Mouse (Mus musculus) heart, adult 2 months (tissue): ENCODE measurements around the gene Lrrn1. TPM values are rescaled to one million over a fixed set of nuclear protein-coding genes. Genes with fewer than 3 reads are reported as not detected.

ENCODE experiments used
- DNase-seq, 2 experiments: peaks; one replicate each; pipeline ENCODE4 v3.0.0; 2021
- H3K27ac ChIP-seq: fragments of 200-600 bp; 2 replicates; pipeline ENCODE4 v1.8.1; 2022
- H3K27me3 ChIP-seq: fragments of 200-500 bp; 2 replicates; pipeline ENCODE4 v1.6.1; 2012; ENCODE audit warnings: mild to moderate bottlenecking, low read length, inconsistent platforms, mixed read lengths; ENCODE audit not compliant: control insufficient read depth, insufficient read depth
- H3K36me3 ChIP-seq: fragments of 200-500 bp; 2 replicates; pipeline ENCODE4 v1.6.1; 2012; ENCODE audit warnings: low read length, inconsistent platforms; ENCODE audit not compliant: control insufficient read depth, insufficient read depth
- H3K4me1 ChIP-seq: fragments of 200-500 bp; 2 replicates; pipeline ENCODE4 v1.6.1; 2011; ENCODE audit warnings: low read length; ENCODE audit not compliant: control insufficient read depth, insufficient read depth
- H3K4me3 ChIP-seq: fragments of 200-600 bp; 2 replicates; pipeline ENCODE4 v1.8.1; 2022
- H3K79me2 ChIP-seq: fragments of 200-500 bp; replicated peaks from 2 replicates; pipeline ENCODE4 v1.6.1; 2012; ENCODE audit warnings: mild to moderate bottlenecking, inconsistent platforms, low read length, moderate library complexity, mixed read lengths; ENCODE audit not compliant: control insufficient read depth, insufficient read depth
- H3K9ac ChIP-seq: fragments of 200-500 bp; 2 replicates; pipeline ENCODE4 v1.6.1; 2012; ENCODE audit warnings: low read depth, mild to moderate bottlenecking, control low read depth, inconsistent platforms, low read length, mixed read lengths
- CTCF ChIP-seq: fragments of 200-600 bp; IDR thresholded peaks from 2 replicates; pipeline ENCODE4 v1.8.1; 2022; ENCODE audit warnings: antibody characterized with exemption, mild to moderate bottlenecking, moderate library complexity
- EP300 ChIP-seq: fragments of 200-500 bp; IDR thresholded peaks from 2 replicates; pipeline ENCODE4 v1.6.1; 2011; ENCODE audit warnings: low read depth, low read length, control low read depth; ENCODE audit not compliant: insufficient read depth
- POLR2A ChIP-seq: fragments of 200-500 bp; IDR thresholded peaks from 2 replicates; pipeline ENCODE4 v1.6.1; 2011; ENCODE audit warnings: mild to moderate bottlenecking, low read depth, low read length, control low read depth; ENCODE audit not compliant: insufficient read depth
- WGBS: fragments of 180-500 bp; shearing (Covaris S2); methylation state at CpG from one replicate; pipeline ENCODE4 v1.1.7; 2018; 5-methylcytosine and 5-hydroxymethylcytosine counted together
- intact Hi-C: fragments of 180-260 bp; cut with DNase I; formaldehyde crosslinking; loops from one replicate; pipeline ENCODE4 v1.15.1; 2025
- polyA plus RNA-seq: library from polyadenylated mRNA; depleted of rRNA; stranded (reverse); fragments of >200 nt; gene quantifications from 2 replicates; pipeline ENCODE4 v1.2.3, GENCODE M21; 2012
- total RNA-seq, 2 experiments: library from RNA; stranded (reverse); gene quantifications; 2 replicates each; pipeline ENCODE4 v1.2.3; 2021

Gene Lrrn1
- total and polyA plus RNA-seq, 3 experiments, result 0.05 to 0.29 (median 0.11) TPM

DNA sequence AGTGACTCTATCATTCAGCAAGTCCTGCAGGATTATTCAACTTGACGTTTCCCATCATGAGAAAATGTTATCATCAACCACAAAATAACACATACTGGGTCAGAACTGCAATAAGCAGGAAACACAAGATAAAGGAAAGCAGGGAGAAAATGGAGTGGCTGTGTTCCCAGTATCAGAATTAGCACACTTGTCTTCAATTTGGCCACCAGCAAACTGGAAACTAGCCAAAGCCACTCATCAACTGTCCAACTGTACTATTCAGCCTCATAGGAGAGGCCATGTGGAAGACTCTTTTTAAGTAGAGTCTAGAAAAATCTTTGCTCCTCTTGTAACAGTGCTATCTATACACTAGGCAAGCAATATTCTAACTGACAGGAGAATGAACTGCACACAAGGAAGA is 84.7 kb downstream of the Lrrn1 start:
- 15% methylated on average over 1 of the region's 1 CpGs for WGBS
- H3K9ac ChIP-seq, result no peak overlapping the region
- TF ChIP-seq CTCF (no peak), POLR2A (no peak), EP300 (no peak)
- no peaks in the 10 kb centered on the region for H3K27me3 ChIP-seq
- no peaks in the 10 kb centered on the region for H3K79me2 ChIP-seq
- intact Hi-C loops, result no loop called here
- H3K4me3 ChIP-seq, result no peak overlapping the region
- H3K36me3 ChIP-seq, result no peaks in the 10 kb centered on the region
- H3K27ac ChIP-seq, result no peak overlapping the region
- no peak for DNase-seq
- H3K4me1 ChIP-seq, result no peaks in the 10 kb centered on the region
